Mouse (Mus musculus) neural tube, embryonic 13.5 days (tissue): ENCODE measurements around the gene Pde4d. TPM values are rescaled to one million over a fixed set of nuclear protein-coding genes. Genes with fewer than 3 reads are reported as not detected.
A peak's percentile ranks its signal among the peaks of the same experiment; 100 is the strongest.

Experiments
- ATAC-seq: fragments of 200-750 bp; cut with Nextera tagmentation; 2 replicates; pipeline ENCODE4 v1.8.0; 2017; ENCODE audit warnings: low read depth, mild to moderate bottlenecking, moderate TSS enrichment, moderate library complexity
- H3K27ac ChIP-seq: fragments of 300-500 bp; sonication (generic); replicated peaks from 2 replicates; pipeline ENCODE4 v1.5.1; 2015; ENCODE audit warnings: moderate library complexity, mild to moderate bottlenecking, inconsistent platforms
- H3K27me3 ChIP-seq: fragments of 300-500 bp; sonication (generic); 2 replicates; pipeline ENCODE4 v1.6.1; 2015; ENCODE audit warnings: mild to moderate bottlenecking, inconsistent platforms
- H3K36me3 ChIP-seq: fragments of 300-500 bp; sonication (generic); 2 replicates; pipeline ENCODE4 v1.6.1; 2015; ENCODE audit warnings: mild to moderate bottlenecking, inconsistent platforms
- H3K4me1 ChIP-seq: fragments of 300-500 bp; sonication (generic); replicated peaks from 2 replicates; pipeline ENCODE4 v1.6.1; 2015; ENCODE audit warnings: inconsistent platforms
- H3K4me2 ChIP-seq: fragments of 300-500 bp; sonication (generic); 2 replicates; pipeline ENCODE4 v1.6.1; 2015; ENCODE audit warnings: inconsistent platforms, mild to moderate bottlenecking, moderate library complexity
- H3K4me3 ChIP-seq: fragments of 300-500 bp; sonication (generic); 2 replicates; pipeline ENCODE4 v1.5.1; 2015; ENCODE audit warnings: mild to moderate bottlenecking, inconsistent platforms
- H3K9ac ChIP-seq: fragments of 300-500 bp; sonication (generic); 2 replicates; pipeline ENCODE4 v1.6.1; 2015; ENCODE audit warnings: moderate library complexity, mild to moderate bottlenecking, inconsistent platforms
- H3K9me3 ChIP-seq: fragments of 300-500 bp; sonication (generic); 2 replicates; pipeline ENCODE4 v1.6.1; 2016; ENCODE audit warnings: inconsistent platforms
- WGBS: fragments of 180-500 bp; shearing (Covaris S2); methylation state at CpG from one replicate; pipeline ENCODE4 v1.1.7; 2015; 5-methylcytosine and 5-hydroxymethylcytosine counted together
- polyA plus RNA-seq: library from polyadenylated mRNA; unstranded; fragments of >200 nt; fragmentation: Nextera tagmentation; extraction: Ambion mirVana; gene quantifications from 2 replicates; pipeline ENCODE4 v1.2.1, GENCODE M21; 2015

The Pde4d gene
- polyA plus RNA-seq, 1 experiment from 2014 or later: 15.5 TPM

- H3K4me1 ChIP-seq: peaks cover 57% of the 10 kb centered on the region
- peak overlapping the region; percentile 50 for H3K4me2 ChIP-seq
- no peaks in the 10 kb centered on the region for H3K27me3 ChIP-seq
- peak overlapping the region; percentile 51 for H3K9ac ChIP-seq
- H3K9me3 ChIP-seq: no peaks in the 10 kb centered on the region
- peak; percentile 21; the same call in 1 of the 2 replicates for ATAC-seq
- H3K36me3 ChIP-seq: no peaks in the 10 kb centered on the region
- 24% methylated on average over 11 of the region's 11 CpGs for WGBS
- 0 out of 2 replicates have a peak overlapping the region, but pooled peaks have one; percentile 1 for H3K4me3 ChIP-seq
- peak overlapping the region; percentile 92 for H3K27ac ChIP-seq
These were observed 1373.7 kb downstream of the Pde4d start for GRCm38 (mm10) chr13:109823307-109824031.

- Histone ChIP-seq H3K27ac (no peak overlapping the region), H3K9me3 (no peaks in the 10 kb centered on the region), H3K9ac (no peak overlapping the region), H3K4me1 (peaks cover 40% of the 10 kb centered on the region), H3K36me3 (no peaks in the 10 kb centered on the region), H3K27me3 (no peaks in the 10 kb centered on the region), H3K4me2 (no peak overlapping the region), H3K4me3 (no peak overlapping the region)
- no peak for ATAC-seq
- WGBS: 87% methylated on average over 6 of the region's 6 CpGs
These were observed 1376.1 kb downstream of the Pde4d start for GRCm38 (mm10) chr13:109825891-109826290.

- no peak for ATAC-seq
- 92% methylated on average over 6 of the region's 6 CpGs for WGBS
- no peaks in the 10 kb centered on the region for H3K9me3 ChIP-seq
- no peaks in the 10 kb centered on the region for H3K27me3 ChIP-seq
- H3K9ac ChIP-seq: no peak overlapping the region
- no peak overlapping the region for H3K27ac ChIP-seq
- H3K36me3 ChIP-seq: no peaks in the 10 kb centered on the region
- H3K4me1 ChIP-seq: peaks cover 26% of the 10 kb centered on the region
- H3K4me2 ChIP-seq: no peak overlapping the region
- no peak overlapping the region for H3K4me3 ChIP-seq
These were observed 1377.6 kb downstream of the Pde4d start for GRCm38 (mm10) chr13:109827341-109827740.

DNA sequence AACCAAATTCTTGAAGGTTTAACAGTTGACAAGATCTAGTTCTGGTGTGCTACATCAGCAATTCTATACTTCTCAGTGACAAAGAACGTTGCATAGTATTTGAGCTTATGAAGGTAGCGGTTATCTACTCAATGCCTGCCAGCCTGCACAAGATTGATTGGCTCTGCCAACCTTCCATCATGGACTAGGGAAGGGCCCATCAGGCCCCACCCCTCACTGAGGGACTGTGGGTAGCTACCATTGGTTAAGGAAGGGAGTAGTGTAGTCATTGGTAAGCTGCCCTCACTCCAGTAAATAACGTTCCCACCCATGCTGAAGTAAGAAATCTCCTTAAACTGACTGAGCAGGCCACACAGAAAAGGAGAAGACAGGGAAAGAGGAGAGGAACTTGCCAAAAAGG, 1378.2 kb downstream of the Pde4d start:
- no peak overlapping the region for H3K9ac ChIP-seq
- H3K4me2 ChIP-seq: no peak overlapping the region
- H3K27ac ChIP-seq: no peak overlapping the region
- H3K9me3 ChIP-seq: no peaks in the 10 kb centered on the region
- no peaks in the 10 kb centered on the region for H3K36me3 ChIP-seq
- no peaks in the 10 kb centered on the region for H3K27me3 ChIP-seq
- no peak for ATAC-seq
- peaks cover 22% of the 10 kb centered on the region for H3K4me1 ChIP-seq
- WGBS: 89% methylated on average over 3 of the region's 3 CpGs
- no peak overlapping the region for H3K4me3 ChIP-seq

DNA sequence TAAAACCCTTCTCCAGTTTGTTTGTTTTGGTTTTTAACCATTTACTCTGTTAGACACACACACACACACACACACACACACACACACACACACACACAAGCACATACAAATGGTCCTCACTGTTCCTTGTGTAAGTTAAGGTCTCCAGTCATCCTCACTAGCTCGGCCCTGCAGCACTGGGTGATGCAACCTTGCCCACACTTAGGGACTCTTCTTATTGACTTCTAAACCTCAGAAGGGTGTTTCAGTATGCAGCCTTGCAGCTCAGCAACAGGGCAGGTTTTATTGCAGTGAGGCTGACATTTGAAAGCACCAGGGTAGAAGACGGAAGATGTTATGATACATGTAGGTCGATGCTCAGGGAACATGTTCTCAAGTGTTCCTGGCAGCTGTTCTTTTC, 1379.7 kb downstream of the Pde4d start:
- Histone ChIP-seq H3K9me3 (no peaks in the 10 kb centered on the region), H3K27me3 (no peaks in the 10 kb centered on the region), H3K27ac (no peak overlapping the region), H3K4me3 (no peak overlapping the region), H3K36me3 (no peaks in the 10 kb centered on the region), H3K9ac (no peak overlapping the region), H3K4me1 (peaks cover 6% of the 10 kb centered on the region), H3K4me2 (no peak overlapping the region)
- 77% methylated on average over 3 of the region's 3 CpGs for WGBS
- ATAC-seq: no peak

- no peak for ATAC-seq
- H3K9me3 ChIP-seq: no peaks in the 10 kb centered on the region
- H3K36me3 ChIP-seq: no peaks in the 10 kb centered on the region
- no peak overlapping the region for H3K4me3 ChIP-seq
- no peak overlapping the region for H3K4me2 ChIP-seq
- H3K9ac ChIP-seq: no peak overlapping the region
- no peaks in the 10 kb centered on the region for H3K27me3 ChIP-seq
- no peaks in the 10 kb centered on the region for H3K4me1 ChIP-seq
- no peak overlapping the region for H3K27ac ChIP-seq
- 92% methylated on average over 3 of the region's 3 CpGs for WGBS
These were observed 1385.2 kb downstream of the Pde4d start for GRCm38 (mm10) chr13:109834935-109835334.

GRCm38 (mm10) chr13:109837453-109837852, 1387.7 kb downstream of the Pde4d start:
- Histone ChIP-seq H3K9ac (no peak overlapping the region), H3K4me3 (no peak overlapping the region), H3K4me2 (no peak overlapping the region), H3K9me3 (no peaks in the 10 kb centered on the region), H3K4me1 (no peaks in the 10 kb centered on the region), H3K36me3 (no peaks in the 10 kb centered on the region), H3K27me3 (no peaks in the 10 kb centered on the region), H3K27ac (no peak overlapping the region)
- WGBS: 75% methylated on average over 11 of the region's 11 CpGs
- ATAC-seq: no peak

DNA sequence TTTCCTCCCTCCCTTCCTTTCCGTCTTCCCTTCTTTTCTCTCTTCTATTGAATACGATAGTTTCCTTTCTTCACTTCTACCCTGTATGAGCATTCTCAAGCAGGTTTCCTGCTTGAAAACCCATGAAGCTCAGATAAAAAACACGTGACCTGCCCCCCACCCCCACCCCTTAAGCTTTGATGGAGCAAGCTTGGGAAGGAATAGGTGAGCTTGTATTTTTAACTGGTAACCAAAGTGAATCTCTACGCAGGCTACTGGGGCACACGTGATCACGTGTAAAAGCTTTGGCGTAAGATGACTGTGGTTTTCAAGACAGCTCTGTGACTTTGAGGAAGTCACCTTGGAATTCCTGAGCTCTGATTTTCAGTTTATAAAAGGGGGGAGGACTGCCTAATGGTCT, 1388.2 kb downstream of the Pde4d start:
- 94% methylated on average over 7 of the region's 7 CpGs for WGBS
- no peaks in the 10 kb centered on the region for H3K27me3 ChIP-seq

GRCm38 (mm10) chr13:109840251-109840650, 1390.5 kb downstream of the Pde4d start:
- Histone ChIP-seq H3K9me3 (no peaks in the 10 kb centered on the region), H3K36me3 (no peaks in the 10 kb centered on the region), H3K27me3 (no peaks in the 10 kb centered on the region), H3K4me2 (no peak overlapping the region), H3K4me3 (no peak overlapping the region), H3K9ac (no peak overlapping the region), H3K4me1 (no peaks in the 10 kb centered on the region), H3K27ac (no peak overlapping the region)
- ATAC-seq: no peak
- 13% methylated on average over 2 of the region's 2 CpGs for WGBS

More for the DNA sequence above, 1388.2 kb downstream of the Pde4d start:
- Histone ChIP-seq H3K27ac (no peak overlapping the region), H3K4me2 (no peak overlapping the region), H3K9me3 (no peaks in the 10 kb centered on the region), H3K36me3 (no peaks in the 10 kb centered on the region), H3K9ac (no peak overlapping the region), H3K4me3 (no peak overlapping the region), H3K4me1 (no peaks in the 10 kb centered on the region)
- ATAC-seq: no peak

- no peak overlapping the region for H3K27ac ChIP-seq
- no peak overlapping the region for H3K4me2 ChIP-seq
- no peaks in the 10 kb centered on the region for H3K4me1 ChIP-seq
- ATAC-seq: no peak
- no peaks in the 10 kb centered on the region for H3K9me3 ChIP-seq
- H3K4me3 ChIP-seq: no peak overlapping the region
- H3K27me3 ChIP-seq: no peaks in the 10 kb centered on the region
- WGBS: 88% methylated on average over 2 of the region's 2 CpGs
- no peaks in the 10 kb centered on the region for H3K36me3 ChIP-seq
- no peak overlapping the region for H3K9ac ChIP-seq
These were observed 1391.5 kb downstream of the Pde4d start for GRCm38 (mm10) chr13:109841140-109841822.

- Histone ChIP-seq H3K4me1 (no peaks in the 10 kb centered on the region), H3K36me3 (no peaks in the 10 kb centered on the region), H3K4me2 (no peak overlapping the region), H3K4me3 (no peak overlapping the region), H3K27ac (no peak overlapping the region), H3K9ac (no peak overlapping the region), H3K9me3 (no peaks in the 10 kb centered on the region), H3K27me3 (no peaks in the 10 kb centered on the region)
- WGBS: 96% methylated on average over 2 of the region's 2 CpGs
- no peak for ATAC-seq
These were observed 1393.2 kb downstream of the Pde4d start for GRCm38 (mm10) chr13:109842982-109843381.

DNA sequence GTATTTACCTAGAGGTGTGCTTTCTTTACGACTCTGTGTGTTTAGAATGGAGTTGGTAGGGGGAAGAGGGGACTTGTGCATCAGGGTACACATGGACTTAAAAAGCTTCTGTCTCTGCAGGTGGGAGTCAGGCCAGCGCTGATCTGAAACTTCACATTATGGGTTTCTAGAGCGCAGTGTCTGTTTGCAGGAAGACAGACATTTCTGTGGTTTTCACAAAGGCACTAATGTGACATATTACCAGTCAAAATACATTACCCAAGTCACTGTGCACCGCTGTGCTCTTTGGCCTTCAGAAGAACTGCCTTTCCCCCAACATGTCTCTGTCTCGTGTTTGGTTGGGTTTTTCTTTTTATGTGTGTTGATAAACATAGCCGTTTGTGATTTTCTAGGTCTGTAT, 1395.1 kb downstream of the Pde4d start:
- no peak overlapping the region for H3K27ac ChIP-seq
- ATAC-seq: no peak
- H3K36me3 ChIP-seq: no peaks in the 10 kb centered on the region
- H3K27me3 ChIP-seq: no peaks in the 10 kb centered on the region
- H3K9ac ChIP-seq: no peak overlapping the region
- 88% methylated on average over 6 of the region's 6 CpGs for WGBS
- H3K4me1 ChIP-seq: no peaks in the 10 kb centered on the region
- H3K4me2 ChIP-seq: no peak overlapping the region
- H3K4me3 ChIP-seq: no peak overlapping the region
- H3K9me3 ChIP-seq: no peaks in the 10 kb centered on the region
